Mouse (Mus musculus) forebrain, embryonic 16.5 days (tissue): ENCODE data around the gene Clcnka. TPM values are rescaled to one million over a fixed set of nuclear protein-coding genes. Genes with fewer than 3 reads are reported as not detected.
A peak's percentile ranks its signal among the peaks of the same experiment; 100 is the strongest.

Source experiments
- ATAC-seq: fragments of 200-750 bp; cut with Nextera tagmentation; 2 replicates; pipeline ENCODE4 v1.8.0; 2017; ENCODE audit warnings: mild to moderate bottlenecking, moderate library complexity
- H3K27ac ChIP-seq: fragments of 300-500 bp; sonication (generic); 2 replicates; pipeline ENCODE4 v1.5.1; 2014; ENCODE audit warnings: low read length, control low read depth
- H3K27me3 ChIP-seq: fragments of 300-500 bp; sonication (generic); replicated peaks from 2 replicates; pipeline ENCODE4 v1.6.1; 2014; ENCODE audit warnings: low read length; ENCODE audit not compliant: control insufficient read depth, insufficient read depth
- H3K36me3 ChIP-seq: fragments of 300-500 bp; sonication (generic); 2 replicates; pipeline ENCODE4 v1.6.1; 2014; ENCODE audit not compliant: control insufficient read depth, insufficient read depth
- H3K4me1 ChIP-seq: fragments of 300-500 bp; sonication (generic); replicated peaks from 2 replicates; pipeline ENCODE4 v1.6.1; 2014; ENCODE audit warnings: low read length; ENCODE audit not compliant: control insufficient read depth, insufficient read depth
- H3K4me2 ChIP-seq: fragments of 300-500 bp; sonication (generic); 2 replicates; pipeline ENCODE4 v1.6.1; 2014; ENCODE audit warnings: mild to moderate bottlenecking, low read length, control low read depth
- H3K4me3 ChIP-seq: fragments of 300-500 bp; sonication (generic); replicated peaks from 2 replicates; pipeline ENCODE4 v1.5.1; 2014; ENCODE audit warnings: mild to moderate bottlenecking, low read length, control low read depth
- H3K9ac ChIP-seq: fragments of 300-500 bp; sonication (generic); replicated peaks from 2 replicates; pipeline ENCODE4 v1.6.1; 2014; ENCODE audit warnings: low read depth, low read length, control low read depth
- H3K9me3 ChIP-seq: fragments of 300-500 bp; sonication (generic); 2 replicates; pipeline ENCODE4 v1.6.1; 2016; ENCODE audit warnings: low read length; ENCODE audit not compliant: control insufficient read depth
- WGBS: fragments of 180-500 bp; shearing (Covaris S2); extraction: QIAGEN DNeasy Blood & Tissue Kit; methylation state at CpG from one replicate; pipeline ENCODE4 v1.1.7; 2014; 5-methylcytosine and 5-hydroxymethylcytosine counted together
- polyA plus RNA-seq: library from polyadenylated mRNA; unstranded; fragments of >200 nt; fragmentation: Nextera tagmentation; extraction: Ambion mirVana; gene quantifications from 2 replicates; pipeline ENCODE4 v1.2.1, GENCODE M21; 2015

Gene Clcnka
- polyA plus RNA-seq, 1 experiment from 2014 or later = not detected

GRCm38 (mm10) chr4:141362937-141363548, 35.5 kb downstream of the Clcnka start:
- no peaks in the 10 kb centered on the region for H3K36me3 ChIP-seq
- H3K9me3 ChIP-seq = no peaks in the 10 kb centered on the region
- no peak overlapping the region for H3K4me3 ChIP-seq
- H3K27me3 ChIP-seq = 0 out of 2 replicates have a peak, but pooled peaks cover 2% of the 10 kb centered on the region
- H3K9ac ChIP-seq = no peak overlapping the region
- WGBS = 32% methylated on average over 11 of the region's 11 CpGs
- H3K27ac ChIP-seq = no peak overlapping the region
- H3K4me1 ChIP-seq = peaks cover 4% of the 10 kb centered on the region
- peak; percentile 19; the same call in 1 of the 2 replicates for ATAC-seq
- no peak overlapping the region for H3K4me2 ChIP-seq

DNA sequence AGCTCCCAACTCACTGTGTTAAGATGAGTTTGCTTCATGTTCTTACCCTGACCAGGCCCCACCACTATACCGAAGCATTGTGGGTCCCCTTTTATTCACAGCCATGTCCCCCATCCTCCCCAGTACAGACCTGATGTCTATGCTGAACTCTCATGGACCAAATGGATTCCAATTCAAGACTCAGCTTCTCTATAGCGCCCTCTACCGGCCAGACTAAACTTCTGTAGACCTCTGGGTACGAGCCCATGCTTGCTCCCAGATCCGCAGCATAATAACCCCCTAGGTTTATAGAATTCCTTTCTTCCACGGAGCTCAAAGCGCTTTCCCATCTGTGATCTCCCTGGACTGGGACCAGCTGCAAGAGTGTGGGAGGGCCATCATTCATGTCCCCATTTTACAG, 37.7 kb downstream of the Clcnka start:
- Histone ChIP-seq H3K4me1 (no peaks in the 10 kb centered on the region; the same call in 1 of the 2 replicates), H3K9ac (no peak overlapping the region), H3K36me3 (no peaks in the 10 kb centered on the region), H3K4me2 (no peak overlapping the region), H3K27ac (no peak overlapping the region), H3K27me3 (no peaks in the 10 kb centered on the region), H3K9me3 (no peaks in the 10 kb centered on the region), H3K4me3 (no peak overlapping the region)
- WGBS = 26% methylated on average over 7 of the region's 7 CpGs
- no peak for ATAC-seq

DNA sequence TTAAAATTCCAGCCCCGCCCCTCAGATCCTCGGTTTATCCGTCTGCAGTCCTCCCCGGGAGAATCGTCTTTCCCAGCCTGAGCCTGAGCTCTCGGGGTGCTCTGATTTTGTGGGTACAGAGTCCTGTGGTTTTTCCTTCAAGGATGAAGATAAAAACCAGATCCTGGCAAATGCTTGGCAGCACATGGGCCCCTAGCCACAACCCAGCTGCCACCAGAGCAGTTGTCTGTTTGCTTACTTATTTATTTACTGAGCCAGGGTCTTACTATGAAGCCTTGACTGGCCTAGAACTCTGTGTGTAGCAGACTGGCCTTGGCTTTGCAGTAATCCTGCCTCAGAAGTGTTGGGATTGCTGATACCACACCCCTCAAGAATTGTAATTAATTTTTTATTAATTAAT, 39.3 kb downstream of the Clcnka start:
- Histone ChIP-seq H3K9ac (no peak overlapping the region), H3K36me3 (no peaks in the 10 kb centered on the region), H3K27ac (no peak overlapping the region), H3K4me3 (no peak overlapping the region), H3K4me2 (no peak overlapping the region), H3K9me3 (no peaks in the 10 kb centered on the region), H3K27me3 (no peaks in the 10 kb centered on the region), H3K4me1 (no peaks in the 10 kb centered on the region; the same call in 1 of the 2 replicates)
- no peak for ATAC-seq
- 93% methylated on average over 6 of the region's 6 CpGs for WGBS

DNA sequence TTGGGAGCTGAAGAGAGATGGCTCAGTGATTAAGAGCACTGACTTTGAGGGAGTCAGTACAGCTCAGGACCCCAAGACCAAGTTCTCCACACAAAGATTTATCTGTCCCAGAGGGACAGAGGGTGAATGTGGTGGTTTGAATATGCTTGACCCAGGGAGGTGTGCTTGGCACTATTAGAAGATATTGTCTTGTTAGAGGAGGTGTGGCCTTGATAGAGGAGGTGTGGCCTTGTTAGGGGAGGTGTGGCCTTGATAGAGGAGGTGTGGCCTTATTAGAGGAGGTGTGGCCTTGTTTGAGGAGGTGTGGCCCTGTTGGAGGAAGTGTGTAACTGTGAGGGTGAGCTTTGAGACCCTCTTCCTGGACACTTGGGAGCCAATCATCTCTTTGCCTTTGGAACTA, 40.7 kb downstream of the Clcnka start:
- no peak for ATAC-seq
- Histone ChIP-seq H3K4me2 (no peak overlapping the region), H3K9me3 (no peaks in the 10 kb centered on the region), H3K4me3 (no peak overlapping the region), H3K9ac (no peak overlapping the region), H3K27ac (no peak overlapping the region), H3K36me3 (no peaks in the 10 kb centered on the region), H3K4me1 (no peaks in the 10 kb centered on the region; the same call in 1 of the 2 replicates), H3K27me3 (no peaks in the 10 kb centered on the region)

DNA sequence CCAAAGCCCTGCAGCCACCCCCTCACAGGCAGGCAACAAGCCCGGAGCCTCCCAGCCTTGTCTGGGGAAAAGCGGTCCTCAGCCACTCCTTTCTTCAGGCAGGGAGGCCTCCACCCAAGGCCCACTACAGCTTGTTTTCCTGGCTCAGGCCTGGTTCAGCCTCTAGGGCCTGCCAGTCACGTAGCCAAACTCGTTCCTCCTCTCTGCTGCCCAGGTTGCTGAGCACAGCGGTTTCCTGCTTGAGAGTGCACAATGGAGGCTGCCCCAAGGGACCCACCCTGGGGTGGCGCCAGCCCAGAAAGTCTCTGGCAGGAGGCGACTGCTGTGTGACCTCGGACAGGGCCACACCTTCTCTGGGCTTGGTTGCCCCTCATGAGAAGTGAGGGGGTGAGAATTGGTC, 44.7 kb downstream of the Clcnka start:
- no peak overlapping the region for H3K9ac ChIP-seq
- no peak for ATAC-seq
- no peak overlapping the region for H3K27ac ChIP-seq
- no peaks in the 10 kb centered on the region for H3K27me3 ChIP-seq
- WGBS = 65% methylated on average over 8 of the region's 8 CpGs
- H3K4me1 ChIP-seq = no peaks in the 10 kb centered on the region
- H3K4me2 ChIP-seq = no peak overlapping the region
- H3K36me3 ChIP-seq = no peaks in the 10 kb centered on the region
- no peak overlapping the region for H3K4me3 ChIP-seq
- no peaks in the 10 kb centered on the region for H3K9me3 ChIP-seq

DNA sequence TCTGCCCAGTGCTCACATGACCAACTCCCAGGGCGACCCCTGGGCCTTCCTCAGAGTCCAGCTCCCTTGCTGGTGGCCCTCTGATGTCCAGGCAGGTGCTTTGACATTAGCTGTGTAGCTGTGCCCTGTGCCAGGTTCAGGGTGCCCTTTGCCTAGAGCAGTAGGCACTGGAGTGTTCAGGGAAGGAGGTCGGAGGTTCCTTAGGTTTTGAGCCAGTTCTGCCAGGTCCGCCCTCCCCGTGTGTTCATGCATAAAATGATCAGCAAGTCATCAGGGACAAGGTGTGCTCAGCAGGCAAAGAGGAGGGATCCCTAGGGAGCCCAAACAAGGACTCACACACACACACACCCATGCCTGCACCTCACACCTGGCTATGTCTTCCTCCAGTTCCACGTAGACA, 45.5 kb downstream of the Clcnka start:
- no peaks in the 10 kb centered on the region for H3K27me3 ChIP-seq
- H3K4me3 ChIP-seq = no peak overlapping the region
- no peaks in the 10 kb centered on the region for H3K36me3 ChIP-seq
- ATAC-seq = no peak
- no peak overlapping the region for H3K9ac ChIP-seq
- WGBS = 79% methylated on average over 5 of the region's 5 CpGs
- H3K9me3 ChIP-seq = no peaks in the 10 kb centered on the region
- no peaks in the 10 kb centered on the region for H3K4me1 ChIP-seq
- no peak overlapping the region for H3K27ac ChIP-seq
- H3K4me2 ChIP-seq = no peak overlapping the region

GRCm38 (mm10) chr4:141351972-141352371, 46.6 kb downstream of the Clcnka start:
- ATAC-seq = no peak
- no peaks in the 10 kb centered on the region for H3K36me3 ChIP-seq
- no peak overlapping the region for H3K27ac ChIP-seq
- no peaks in the 10 kb centered on the region for H3K27me3 ChIP-seq
- WGBS = 67% methylated on average over 7 of the region's 7 CpGs
- no peaks in the 10 kb centered on the region for H3K4me1 ChIP-seq
- H3K9me3 ChIP-seq = no peaks in the 10 kb centered on the region
- no peak overlapping the region for H3K4me3 ChIP-seq
- no peak overlapping the region for H3K9ac ChIP-seq
- no peak overlapping the region for H3K4me2 ChIP-seq

- H3K36me3 ChIP-seq = no peaks in the 10 kb centered on the region
- no peaks in the 10 kb centered on the region for H3K9me3 ChIP-seq
- H3K4me1 ChIP-seq = no peaks in the 10 kb centered on the region
- ATAC-seq = no peak
- WGBS = 87% methylated on average over 12 of the region's 12 CpGs
- no peak overlapping the region for H3K4me3 ChIP-seq
- H3K27me3 ChIP-seq = no peaks in the 10 kb centered on the region
- no peak overlapping the region for H3K9ac ChIP-seq
- H3K27ac ChIP-seq = no peak overlapping the region
- no peak overlapping the region for H3K4me2 ChIP-seq
Measured at GRCm38 (mm10) chr4:141350015-141350414, 48.5 kb downstream of the Clcnka start.

- Histone ChIP-seq H3K4me2 (no peak overlapping the region), H3K9me3 (no peaks in the 10 kb centered on the region), H3K27ac (no peak overlapping the region), H3K4me1 (no peaks in the 10 kb centered on the region), H3K27me3 (no peaks in the 10 kb centered on the region), H3K9ac (no peak overlapping the region), H3K36me3 (no peaks in the 10 kb centered on the region), H3K4me3 (no peak overlapping the region)
- ATAC-seq = no peak
- 69% methylated on average over 11 of the region's 11 CpGs for WGBS
Measured at GRCm38 (mm10) chr4:141348616-141349015, 49.9 kb downstream of the Clcnka start.

GRCm38 (mm10) chr4:141347365-141347797, 51.1 kb downstream of the Clcnka start:
- Histone ChIP-seq H3K9ac (no peak overlapping the region), H3K4me2 (no peak overlapping the region), H3K27ac (no peak overlapping the region), H3K9me3 (no peaks in the 10 kb centered on the region), H3K36me3 (no peaks in the 10 kb centered on the region), H3K27me3 (no peaks in the 10 kb centered on the region), H3K4me3 (no peak overlapping the region), H3K4me1 (no peaks in the 10 kb centered on the region)
- no peak for ATAC-seq
- WGBS = 68% methylated on average over 8 of the region's 8 CpGs
